Mouse (Mus musculus): ENCODE data around the gene Zfp768. TPM values are rescaled to one million over a fixed set of nuclear protein-coding genes. Genes with fewer than 3 reads are reported as not detected.
"Not testable (repeated sequence)": the region's sequence is repeated elsewhere in the genome, so short reads cannot be mapped to it uniquely, and the experiment has no call there.

Gene Zfp768
- total RNA-seq, 2 experiments from 2014 or later: 35.2 to 38.9 TPM

GRCm38 (mm10) chr7:127375271-127376245 is 30.2 kb upstream of the Zfp768 start, which contains the start of gene Zfp747:
Zfp747 (minus strand) TSS chr7:127376050.
- peak; percentile 94 for DNase-seq
- Histone ChIP-seq H3K27ac (peak within 1 kb of the TSS; percentile 92), H3K4me3 (peak within 1 kb of the TSS; percentile 97)
- peak; percentile 62 for TF ChIP-seq CTCF (IDR thresholded peaks at IDR 0.05)
- intact Hi-C loops (cut with DNase I): not testable (repeated sequence)

- H3K27ac ChIP-seq; DNase-seq; H3K4me3 ChIP-seq; intact Hi-C loops (cut with DNase I): not testable (repeated sequence)
- peak; percentile 17; the same call in 1 of the 2 replicates for TF ChIP-seq CTCF (IDR thresholded peaks at IDR 0.05)
Observed at GRCm38 (mm10) chr7:127371870-127372269, 26.5 kb upstream of the Zfp768 start.

GRCm38 (mm10) chr7:127371213-127371612 is 25.8 kb upstream of the Zfp768 start:
- Histone ChIP-seq H3K27ac (no peak overlapping the region), H3K4me3 (no peak overlapping the region)
- no peak for DNase-seq
- intact Hi-C loops (cut with DNase I): no loop called here
- TF ChIP-seq CTCF (IDR thresholded peaks at IDR 0.05): no peak

- intact Hi-C loops (cut with DNase I): loop anchor here (10.0 kb wide), 1 partner anchor 109 kb away; the partner anchor contains the start of gene Fbrs
- no peak for DNase-seq
- TF ChIP-seq CTCF (IDR thresholded peaks at IDR 0.05): no peak
- H3K27ac ChIP-seq: no peak overlapping the region
- H3K4me3 ChIP-seq: no peak overlapping the region
Observed at GRCm38 (mm10) chr7:127366249-127366648, 20.9 kb upstream of the Zfp768 start.

GRCm38 (mm10) chr7:127364166-127364565 is 18.8 kb upstream of the Zfp768 start:
- no peak for TF ChIP-seq CTCF (IDR thresholded peaks at IDR 0.05)
- peak; percentile 30 for DNase-seq
- Histone ChIP-seq H3K27ac (peak overlapping the region; percentile 58), H3K4me3 (peak overlapping the region; percentile 71)
- intact Hi-C loops (cut with DNase I): loop anchor here (2.0 to 10.0 kb wide), 3 partner anchors 31 to 111 kb away; partner anchors contain the start of genes Fbrs and Zfp764

GRCm38 (mm10) chr7:127363475-127363921 is 18.1 kb upstream of the Zfp768 start:
- intact Hi-C loops (cut with DNase I): loop anchor here (2.0 to 10.0 kb wide), 3 partner anchors 44 to 135 kb away; partner anchors contain the start of genes Fbrs and Zfp764
- DNase-seq: peak; percentile 39
- TF ChIP-seq CTCF (IDR thresholded peaks at IDR 0.05): no peak
- H3K4me3 ChIP-seq: peak overlapping the region; percentile 71
- H3K27ac ChIP-seq: peak overlapping the region; percentile 58

GRCm38 (mm10) chr7:127362418-127362817 is 17.0 kb upstream of the Zfp768 start:
- peak; percentile 29 for DNase-seq
- 0 out of 2 replicates have a peak overlapping the region, but pooled peaks have one; percentile 43 for H3K27ac ChIP-seq
- peak overlapping the region; percentile 64 for H3K4me3 ChIP-seq
- intact Hi-C loops (cut with DNase I): loop anchor here (2.0 to 10.0 kb wide), 3 partner anchors 45 to 136 kb away; partner anchors contain the start of genes Fbrs and Zfp764
- TF ChIP-seq CTCF (IDR thresholded peaks at IDR 0.05): peak; percentile 90

- no peak for TF ChIP-seq CTCF (IDR thresholded peaks at IDR 0.05)
- no peak overlapping the region for H3K4me3 ChIP-seq
- intact Hi-C loops (cut with DNase I): loop anchor here (5.0 to 10.0 kb wide), 2 partner anchors 46 to 113 kb away; partner anchors contain the start of genes Fbrs and Zfp764
Observed at GRCm38 (mm10) chr7:127361449-127361848, 16.1 kb upstream of the Zfp768 start.

GRCm38 (mm10) chr7:127360265-127360664 is 14.9 kb upstream of the Zfp768 start:
- intact Hi-C loops (cut with DNase I): loop anchor here (5.0 to 10.0 kb wide), 2 partner anchors 47 to 115 kb away; partner anchors contain the start of genes Fbrs and Zfp764
- TF ChIP-seq CTCF (IDR thresholded peaks at IDR 0.05): no peak
- no peak overlapping the region for H3K4me3 ChIP-seq
- no peak overlapping the region for H3K27ac ChIP-seq
- DNase-seq: no peak

More at GRCm38 (mm10) chr7:127361449-127361848, 16.1 kb upstream of the Zfp768 start:
- no peak overlapping the region for H3K27ac ChIP-seq
- DNase-seq: no peak

GRCm38 (mm10) chr7:127358472-127358871 is 13.1 kb upstream of the Zfp768 start:
- DNase-seq: no peak
- intact Hi-C loops (cut with DNase I): no loop called here
- no peak for TF ChIP-seq CTCF (IDR thresholded peaks at IDR 0.05)
- H3K4me3 ChIP-seq: no peak overlapping the region
- no peak overlapping the region for H3K27ac ChIP-seq

- no peak for DNase-seq
- Histone ChIP-seq H3K27ac (no peak overlapping the region), H3K4me3 (no peak overlapping the region)
- intact Hi-C loops (cut with DNase I): no loop called here
- TF ChIP-seq CTCF (IDR thresholded peaks at IDR 0.05): no peak
Observed at GRCm38 (mm10) chr7:127357871-127358270, 12.5 kb upstream of the Zfp768 start.

- Histone ChIP-seq H3K27ac (no peak overlapping the region), H3K4me3 (no peak overlapping the region)
- TF ChIP-seq CTCF (IDR thresholded peaks at IDR 0.05): no peak
- intact Hi-C loops (cut with DNase I): no loop called here
- DNase-seq: no peak
Observed at GRCm38 (mm10) chr7:127355796-127356195, 10.4 kb upstream of the Zfp768 start.
